Mouse (Mus musculus) E14TG2a.4 (cell line): Measurements from ENCODE around the gene Csgalnact2.

Experiments
- H3K27me3 ChIP-seq: 2 replicates; pipeline ENCODE4 v1.6.1; 2014; ENCODE audit warnings: low read length, control low read depth; ENCODE audit not compliant: insufficient read depth
- H3K36me3 ChIP-seq: 2 replicates; pipeline ENCODE4 v1.6.1; 2014; ENCODE audit warnings: low read length, control low read depth; ENCODE audit not compliant: insufficient read depth
- H3K4me1 ChIP-seq: replicated peaks from 2 replicates; pipeline ENCODE4 v1.6.1; 2014; ENCODE audit warnings: low read depth, low read length, control low read depth
- H3K4me3 ChIP-seq: replicated peaks from 2 replicates; pipeline ENCODE4 v1.5.1; 2014; ENCODE audit warnings: mild to moderate bottlenecking, low read length
- H3K9me3 ChIP-seq: 2 replicates; pipeline ENCODE4 v1.6.1; 2014; ENCODE audit warnings: low read length, control low read depth
- CTCF ChIP-seq: conservative IDR thresholded peaks from 2 replicates; pipeline ENCODE4 v1.5.1; 2014; ENCODE audit warnings: low read length
- NANOG ChIP-seq: IDR thresholded peaks from 2 replicates; pipeline ENCODE4 v1.6.1; 2014; ENCODE audit warnings: borderline replicate concordance, low read length, mixed read lengths
- POU5F1 ChIP-seq: IDR thresholded peaks from 2 replicates; pipeline ENCODE4 v1.6.1; 2014; ENCODE audit warnings: low read length, borderline replicate concordance

The Csgalnact2 gene

DNA sequence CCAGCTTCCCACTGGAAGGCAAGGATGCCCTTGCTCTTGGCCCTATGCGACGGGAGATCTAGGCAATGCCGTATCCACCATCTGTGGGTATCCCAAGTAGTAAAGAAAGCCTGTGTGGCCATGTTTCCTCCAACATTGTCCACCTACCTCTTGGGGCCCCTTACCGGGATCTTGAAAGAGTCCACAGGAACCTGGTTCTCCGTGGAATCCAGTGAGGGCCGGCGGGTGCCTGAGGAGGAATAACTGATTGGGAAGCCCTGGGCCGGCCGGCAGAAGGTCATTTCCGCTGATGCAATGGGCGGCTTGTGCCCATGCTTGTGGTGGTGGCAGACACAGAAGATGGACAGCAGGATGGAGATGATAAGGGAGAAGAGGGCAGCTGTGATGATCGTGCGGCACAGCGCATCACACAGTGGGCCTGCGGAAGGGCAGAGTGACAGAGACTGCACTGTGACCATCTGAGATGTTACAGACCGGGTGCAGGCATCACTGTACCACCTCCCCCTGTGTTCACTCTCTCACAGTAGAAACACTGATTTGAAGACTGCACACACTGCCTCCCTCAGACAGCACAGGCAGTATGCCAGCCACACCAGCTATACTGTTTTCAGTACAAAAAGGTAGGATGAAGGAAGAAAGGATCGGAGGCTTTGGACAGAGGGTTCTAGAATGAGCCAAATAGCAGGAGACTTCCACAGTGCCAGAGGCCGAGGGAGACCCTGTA, 34.5 kb upstream of the Csgalnact2 start:
- peak overlapping the region; percentile 52 for H3K4me3 ChIP-seq
- TF ChIP-seq POU5F1 (no peak), CTCF (no peak), NANOG (no peak)
- no peaks in the 10 kb centered on the region for H3K9me3 ChIP-seq
- peaks cover 19% of the 10 kb centered on the region; the same call in 1 of the 2 replicates for H3K4me1 ChIP-seq
- peaks cover 24% of the 10 kb centered on the region for H3K27me3 ChIP-seq
- H3K36me3 ChIP-seq, result no peaks in the 10 kb centered on the region

DNA sequence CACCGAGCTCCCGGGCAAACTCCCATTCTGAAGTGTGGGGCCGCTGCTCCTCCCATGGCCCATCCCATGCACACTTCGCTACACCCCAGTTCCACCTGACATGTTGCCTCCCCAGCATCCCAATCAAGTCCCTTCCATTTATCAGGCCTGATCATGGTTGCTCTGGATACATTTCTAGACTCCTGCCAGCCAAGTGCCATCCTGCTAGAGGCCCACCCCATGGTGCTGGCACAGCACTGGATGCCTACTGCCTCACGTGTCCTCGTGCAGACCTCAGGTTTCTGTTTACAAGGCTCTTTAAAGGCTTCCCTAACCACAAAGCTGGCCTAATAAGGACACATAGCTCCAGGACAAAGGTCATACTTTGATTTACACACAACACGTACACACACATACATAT, 32.4 kb upstream of the Csgalnact2 start:
- no peaks in the 10 kb centered on the region for H3K36me3 ChIP-seq

DNA sequence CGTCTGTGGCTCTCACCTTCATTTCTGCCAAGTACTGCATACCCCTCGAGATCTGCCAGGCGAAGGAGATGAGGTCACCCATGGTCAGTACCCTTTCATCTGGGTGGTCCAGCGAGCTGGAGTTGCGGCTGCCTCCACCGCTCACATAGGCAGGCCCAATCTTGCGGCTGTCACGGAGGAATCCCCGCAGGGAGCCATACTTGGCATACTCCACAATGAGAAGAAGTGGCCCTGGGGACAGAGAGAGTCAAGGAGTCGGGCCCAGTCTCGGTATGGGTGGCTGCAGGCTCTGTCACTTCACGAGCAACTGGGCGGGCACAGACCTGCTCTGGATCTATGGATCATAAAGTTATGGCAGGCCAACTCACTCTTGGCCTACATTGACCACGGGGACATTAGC, 29.2 kb upstream of the Csgalnact2 start:
- peak overlapping the region; percentile 32; the same call in 1 of the 2 replicates for H3K4me3 ChIP-seq
- peaks cover 20% of the 10 kb centered on the region for H3K4me1 ChIP-seq
- peaks cover 2% of the 10 kb centered on the region; the same call in 1 of the 2 replicates for H3K27me3 ChIP-seq
- no peaks in the 10 kb centered on the region for H3K9me3 ChIP-seq
- no peak for TF ChIP-seq CTCF
- TF ChIP-seq POU5F1, result no peak
- TF ChIP-seq NANOG, result no peak
- no peaks in the 10 kb centered on the region for H3K36me3 ChIP-seq

More for the DNA sequence above, 32.4 kb upstream of the Csgalnact2 start:
- Histone ChIP-seq H3K27me3 (peaks cover 17% of the 10 kb centered on the region), H3K9me3 (no peaks in the 10 kb centered on the region), H3K4me3 (no peak overlapping the region), H3K4me1 (peaks cover 24% of the 10 kb centered on the region)
- TF ChIP-seq NANOG, result no peak
- TF ChIP-seq POU5F1, result no peak
- no peak for TF ChIP-seq CTCF

DNA sequence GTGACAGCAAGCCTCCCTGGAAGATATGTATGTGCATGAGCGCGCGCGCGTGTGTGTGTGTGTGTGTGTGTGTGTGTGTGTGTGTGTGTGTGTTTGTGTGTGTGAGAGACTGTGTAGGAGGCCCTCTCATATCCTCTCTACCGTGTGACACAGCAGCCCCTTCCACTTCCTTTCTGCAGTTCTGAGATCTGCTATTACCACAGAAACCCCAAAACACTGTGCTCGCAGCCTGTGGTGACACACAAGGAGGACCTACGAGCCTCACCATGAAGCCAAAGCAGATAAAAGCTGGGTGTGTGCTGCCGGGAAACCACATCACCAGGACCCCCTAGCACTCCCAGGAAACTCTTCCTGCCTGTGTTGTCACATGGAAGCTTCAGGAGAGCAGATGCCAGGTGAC, 28.1 kb upstream of the Csgalnact2 start:
- Histone ChIP-seq H3K36me3 (no peaks in the 10 kb centered on the region), H3K4me3 (no peak overlapping the region), H3K4me1 (peaks cover 17% of the 10 kb centered on the region), H3K9me3 (no peaks in the 10 kb centered on the region), H3K27me3 (peaks cover 3% of the 10 kb centered on the region; the same call in 1 of the 2 replicates)
- TF ChIP-seq CTCF (no peak), POU5F1 (no peak), NANOG (no peak)

DNA sequence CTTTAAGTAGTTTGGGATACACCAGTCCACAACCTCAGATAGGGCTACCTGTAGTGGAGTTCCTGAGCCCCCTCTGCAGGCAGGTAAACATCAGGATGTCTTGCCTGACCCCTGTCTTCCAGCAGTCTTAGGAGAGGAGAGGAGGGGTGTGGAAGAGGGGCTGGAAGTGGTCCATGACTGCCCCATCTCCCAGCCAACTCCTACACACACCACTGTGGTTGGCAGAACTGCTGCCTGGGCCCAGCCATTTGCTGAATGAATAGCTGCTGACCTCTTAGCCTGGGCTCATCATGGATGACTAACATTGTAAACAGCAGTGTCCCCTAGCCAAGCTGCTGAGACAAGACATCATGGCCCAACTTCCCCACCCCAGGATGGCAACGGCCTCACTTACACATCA, 26.6 kb upstream of the Csgalnact2 start:
- no peaks in the 10 kb centered on the region for H3K9me3 ChIP-seq
- H3K27me3 ChIP-seq, result peaks cover 3% of the 10 kb centered on the region; the same call in 1 of the 2 replicates
- no peak overlapping the region for H3K4me3 ChIP-seq
- no peaks in the 10 kb centered on the region for H3K36me3 ChIP-seq
- peaks cover 14% of the 10 kb centered on the region for H3K4me1 ChIP-seq
- TF ChIP-seq POU5F1 (no peak), NANOG (no peak), CTCF (no peak)

DNA sequence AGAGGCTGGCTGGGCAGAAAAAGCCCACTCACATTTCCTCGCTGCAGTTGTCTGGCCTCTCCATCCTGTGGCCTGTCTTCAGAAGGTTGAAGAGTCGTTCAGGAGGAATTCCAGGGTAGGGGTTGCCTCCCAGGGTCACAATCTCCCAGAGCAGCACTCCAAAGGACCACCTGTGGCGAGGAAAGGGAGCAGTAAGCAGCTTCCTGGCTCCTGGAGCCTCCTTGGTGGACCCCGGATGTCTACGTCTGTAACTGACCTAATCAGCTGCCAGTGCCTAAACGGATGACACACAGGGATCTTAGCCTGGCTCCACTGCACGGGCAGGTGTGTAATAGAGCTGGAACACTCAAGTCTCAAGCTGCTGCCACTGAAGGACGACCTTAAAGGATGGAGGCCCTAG, 25.8 kb upstream of the Csgalnact2 start:
- Histone ChIP-seq H3K4me1 (peaks cover 12% of the 10 kb centered on the region), H3K9me3 (no peaks in the 10 kb centered on the region), H3K4me3 (no peak overlapping the region), H3K36me3 (no peaks in the 10 kb centered on the region), H3K27me3 (peaks cover 3% of the 10 kb centered on the region; the same call in 1 of the 2 replicates)
- no peak for TF ChIP-seq POU5F1
- TF ChIP-seq NANOG, result no peak
- no peak for TF ChIP-seq CTCF

DNA sequence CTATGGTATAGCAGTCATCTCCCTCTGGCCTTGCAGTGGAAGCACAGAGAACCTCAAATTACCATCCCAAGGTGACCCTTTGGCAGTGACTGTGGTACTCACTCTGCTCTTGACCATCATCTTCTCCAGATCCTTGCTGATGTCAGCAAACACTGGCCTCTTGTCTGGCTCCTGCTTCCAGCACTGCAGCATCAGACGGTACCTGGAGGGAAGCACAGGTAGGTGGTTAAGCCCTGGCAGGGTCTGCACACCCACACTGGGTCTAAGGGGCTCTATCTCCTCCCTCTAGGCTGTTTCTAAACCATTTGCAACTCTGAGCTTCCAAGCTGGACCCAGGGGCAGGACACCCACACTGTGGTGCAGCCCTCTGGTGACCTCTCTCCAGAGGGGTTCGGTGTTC, 24.1 kb upstream of the Csgalnact2 start:
- no peak for TF ChIP-seq NANOG
- Histone ChIP-seq H3K27me3 (peaks cover 6% of the 10 kb centered on the region; the same call in 1 of the 2 replicates), H3K4me1 (peaks cover 9% of the 10 kb centered on the region), H3K4me3 (no peak overlapping the region), H3K9me3 (no peaks in the 10 kb centered on the region), H3K36me3 (no peaks in the 10 kb centered on the region)

DNA sequence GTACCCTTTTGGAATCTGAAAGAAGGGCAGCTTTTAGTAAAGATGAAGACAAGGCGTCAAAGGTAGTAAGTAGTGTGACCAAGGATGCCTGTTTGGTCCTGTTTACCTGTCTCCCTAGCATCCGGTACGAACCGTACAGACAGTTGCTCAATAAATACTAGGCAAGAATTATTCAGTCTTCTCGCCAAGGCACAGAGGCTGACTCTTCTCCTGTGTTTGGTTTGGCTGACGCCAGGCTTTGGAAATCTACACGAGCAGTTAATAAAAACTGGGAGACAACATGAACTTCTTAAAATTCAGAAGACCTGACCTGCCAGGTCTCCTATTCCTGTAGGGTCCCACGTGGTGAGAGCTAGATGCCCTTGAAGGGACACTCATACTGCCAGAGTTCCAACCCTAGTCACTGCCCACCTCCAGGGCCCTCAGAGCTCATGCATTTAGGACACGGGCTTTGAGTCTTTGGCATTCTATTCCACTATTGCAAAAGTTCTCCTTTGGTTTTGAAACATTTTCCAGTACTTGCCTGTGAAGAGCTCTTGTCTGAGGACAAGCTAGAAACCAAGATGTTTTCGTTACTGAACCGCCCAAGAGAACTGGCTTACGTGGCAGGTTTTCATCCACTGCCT, 23.6 kb upstream of the Csgalnact2 start:
- Histone ChIP-seq H3K27me3 (peaks cover 9% of the 10 kb centered on the region; the same call in 1 of the 2 replicates), H3K4me3 (no peak overlapping the region), H3K4me1 (peaks cover 5% of the 10 kb centered on the region), H3K9me3 (no peaks in the 10 kb centered on the region), H3K36me3 (no peaks in the 10 kb centered on the region)
- no peak for TF ChIP-seq POU5F1

DNA sequence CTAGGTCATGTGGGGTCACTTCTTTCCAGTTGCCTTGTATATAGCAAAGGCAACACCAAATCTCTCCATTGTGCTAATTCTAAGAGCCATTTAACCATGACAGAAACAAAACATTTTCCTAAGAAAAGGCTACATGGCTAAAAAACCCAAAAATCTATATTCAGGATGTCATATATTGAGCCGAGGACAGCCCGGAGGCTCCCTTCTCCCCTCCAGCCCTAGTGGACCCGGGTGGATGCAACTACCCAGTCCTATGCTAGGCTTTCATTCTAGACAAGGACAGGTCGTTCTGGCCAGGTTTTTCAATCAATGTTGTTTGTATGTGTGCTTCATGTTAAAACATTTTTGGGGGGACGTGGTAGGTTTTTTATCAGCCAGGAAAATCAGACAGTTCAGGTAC, 14.2 kb upstream of the Csgalnact2 start:
- Histone ChIP-seq H3K9me3 (no peaks in the 10 kb centered on the region), H3K27me3 (peaks cover 7% of the 10 kb centered on the region; the same call in 1 of the 2 replicates), H3K4me1 (no peaks in the 10 kb centered on the region), H3K4me3 (no peak overlapping the region), H3K36me3 (no peaks in the 10 kb centered on the region)
- TF ChIP-seq POU5F1, result no peak
- TF ChIP-seq NANOG, result no peak
- TF ChIP-seq CTCF, result no peak
